Mouse (Mus musculus) lung, embryonic 15.5 days (tissue): Measurements from ENCODE around the gene Nxnl1. TPM values are rescaled to one million over a fixed set of nuclear protein-coding genes. Genes with fewer than 3 reads are reported as not detected.
"Not testable (repeated sequence)": the region's sequence is repeated elsewhere in the genome, so short reads cannot be mapped to it uniquely, and the experiment has no call there.

ENCODE experiments used
- ATAC-seq: fragments of 200-750 bp; cut with Nextera tagmentation; 2 replicates; pipeline ENCODE4 v1.8.0; 2017; ENCODE audit warnings: moderate number of reproducible peaks, borderline replicate concordance; ENCODE audit not compliant: low FRiP score, low TSS enrichment; ENCODE audit errors: extremely low read depth
- H3K27ac ChIP-seq: fragments of 300-500 bp; sonication (generic); 2 replicates; pipeline ENCODE4 v1.5.1; 2015; ENCODE audit warnings: moderate library complexity, mild to moderate bottlenecking, inconsistent platforms
- H3K27me3 ChIP-seq: fragments of 300-500 bp; sonication (generic); 2 replicates; pipeline ENCODE4 v1.6.1; 2015; ENCODE audit warnings: inconsistent platforms
- H3K36me3 ChIP-seq: fragments of 300-500 bp; sonication (generic); 2 replicates; pipeline ENCODE4 v1.6.1; 2015; ENCODE audit warnings: inconsistent platforms
- H3K4me1 ChIP-seq: fragments of 300-500 bp; sonication (generic); 2 replicates; pipeline ENCODE4 v1.6.1; 2015; ENCODE audit warnings: inconsistent platforms
- H3K4me2 ChIP-seq: fragments of 300-500 bp; sonication (generic); 2 replicates; pipeline ENCODE4 v1.6.1; 2015; ENCODE audit warnings: inconsistent platforms, mild to moderate bottlenecking, moderate library complexity
- H3K4me3 ChIP-seq: fragments of 300-500 bp; sonication (generic); 2 replicates; pipeline ENCODE4 v1.5.1; 2015; ENCODE audit warnings: mild to moderate bottlenecking, inconsistent platforms
- H3K9ac ChIP-seq: fragments of 300-500 bp; sonication (generic); 2 replicates; pipeline ENCODE4 v1.6.1; 2015; ENCODE audit warnings: inconsistent platforms
- H3K9me3 ChIP-seq: fragments of 300-500 bp; sonication (generic); 2 replicates; pipeline ENCODE4 v1.6.1; 2016; ENCODE audit warnings: inconsistent platforms
- WGBS: fragments of 180-500 bp; shearing (Covaris S2); methylation state at CpG from one replicate; pipeline ENCODE4 v1.1.7; 2015; 5-methylcytosine and 5-hydroxymethylcytosine counted together
- polyA plus RNA-seq: library from polyadenylated mRNA; unstranded; fragments of >200 nt; fragmentation: Nextera tagmentation; extraction: Ambion mirVana; gene quantifications from 2 replicates; pipeline ENCODE4 v1.2.1, GENCODE M21; 2015

The Nxnl1 gene
- polyA plus RNA-seq, 1 experiment from 2014 or later: not detected

- Histone ChIP-seq H3K36me3 (no peaks in the 10 kb centered on the region), H3K27me3 (peaks cover 12% of the 10 kb centered on the region), H3K9ac (no peak overlapping the region), H3K4me2 (no peak overlapping the region), H3K4me3 (no peak overlapping the region), H3K4me1 (peaks cover 34% of the 10 kb centered on the region), H3K9me3 (no peaks in the 10 kb centered on the region), H3K27ac (peak overlapping the region; percentile 79)
- peak; percentile 20; the same call in 1 of the 2 replicates for ATAC-seq
- WGBS: 21% methylated on average over 6 of the region's 6 CpGs
Observed at GRCm38 (mm10) chr8:71526272-71526671, 40.1 kb downstream of the Nxnl1 start.

GRCm38 (mm10) chr8:71525226-71526050, 41.0 kb downstream of the Nxnl1 start, which contains the start of gene Ccdc194:
Gene Ccdc194 (minus strand): TSS chr8:71525711.
- Histone ChIP-seq H3K4me3 (peak within 1 kb of the TSS; percentile 17; the same call in 1 of the 2 replicates), H3K4me1 (peaks cover 35% of the 10 kb centered on the region), H3K4me2 (peak within 1 kb of the TSS; percentile 35), H3K27me3 (peaks cover 12% of the 10 kb centered on the region), H3K36me3 (no peaks in the 10 kb centered on the region), H3K9me3 (no peaks in the 10 kb centered on the region), H3K9ac (0 out of 2 replicates have a peak within 1 kb of the TSS, but pooled peaks have one; percentile 7), H3K27ac (peak within 1 kb of the TSS; percentile 79)
- no peak for ATAC-seq
- WGBS: 16% methylated on average over 46 of the region's 46 CpGs

- Histone ChIP-seq H3K27ac (no peak overlapping the region), H3K4me3 (no peak overlapping the region), H3K4me1 (peaks cover 39% of the 10 kb centered on the region), H3K9me3 (no peaks in the 10 kb centered on the region), H3K36me3 (no peaks in the 10 kb centered on the region), H3K27me3 (peaks cover 12% of the 10 kb centered on the region), H3K4me2 (peak overlapping the region; percentile 33; the same call in 1 of the 2 replicates), H3K9ac (no peak overlapping the region)
- ATAC-seq: peak; percentile 83
- 3% methylated on average over 17 of the region's 17 CpGs for WGBS
Observed at GRCm38 (mm10) chr8:71521634-71522033, 44.8 kb downstream of the Nxnl1 start.

GRCm38 (mm10) chr8:71519037-71519825, 47.2 kb downstream of the Nxnl1 start:
- H3K4me1 ChIP-seq: peaks cover 24% of the 10 kb centered on the region
- not testable (repeated sequence) for ATAC-seq, H3K9me3 ChIP-seq, H3K4me3 ChIP-seq, H3K9ac ChIP-seq, H3K27ac ChIP-seq, H3K4me2 ChIP-seq, H3K36me3 ChIP-seq, H3K27me3 ChIP-seq
- WGBS: 37% methylated on average over 9 of the region's 10 CpGs

GRCm38 (mm10) chr8:71516786-71517185, 49.6 kb downstream of the Nxnl1 start:
- H3K36me3 ChIP-seq: no peaks in the 10 kb centered on the region

GRCm38 (mm10) chr8:71515043-71515442, 51.4 kb downstream of the Nxnl1 start:
- Histone ChIP-seq H3K27ac (no peak overlapping the region), H3K4me3 (no peak overlapping the region), H3K4me2 (no peak overlapping the region), H3K36me3 (no peaks in the 10 kb centered on the region), H3K9ac (no peak overlapping the region), H3K9me3 (no peaks in the 10 kb centered on the region), H3K4me1 (peaks cover 28% of the 10 kb centered on the region), H3K27me3 (peaks cover 11% of the 10 kb centered on the region; the same call in 1 of the 2 replicates)
- ATAC-seq: no peak
- WGBS: 67% methylated on average over 5 of the region's 5 CpGs

More at GRCm38 (mm10) chr8:71516786-71517185, 49.6 kb downstream of the Nxnl1 start:
- peaks cover 30% of the 10 kb centered on the region for H3K4me1 ChIP-seq
- no peak overlapping the region for H3K4me3 ChIP-seq
- H3K4me2 ChIP-seq: no peak overlapping the region
- 0 out of 2 replicates have a peak, but pooled peaks cover under 1% of the 10 kb centered on the region for H3K27me3 ChIP-seq
- H3K9ac ChIP-seq: no peak overlapping the region
- H3K9me3 ChIP-seq: no peaks in the 10 kb centered on the region
- ATAC-seq: no peak
- 3% methylated on average over 6 of the region's 6 CpGs for WGBS
- no peak overlapping the region for H3K27ac ChIP-seq

- WGBS: 63% methylated on average over 15 of the region's 15 CpGs
- no peak for ATAC-seq
- peaks cover 26% of the 10 kb centered on the region for H3K27me3 ChIP-seq
Observed at GRCm38 (mm10) chr8:71513018-71513754, 53.2 kb downstream of the Nxnl1 start.

GRCm38 (mm10) chr8:71511644-71512043, 54.8 kb downstream of the Nxnl1 start, which contains the start of gene Plvap:
Gene Plvap (minus strand): TSS chr8:71511752.
- no peaks in the 10 kb centered on the region for H3K36me3 ChIP-seq
- H3K27me3 ChIP-seq: peaks cover 42% of the 10 kb centered on the region
- H3K4me1 ChIP-seq: peaks cover 29% of the 10 kb centered on the region
- peak within 1 kb of the TSS; percentile 35 for H3K4me3 ChIP-seq
- peak within 1 kb of the TSS; percentile 55 for H3K27ac ChIP-seq
- 20% methylated on average over 14 of the region's 14 CpGs for whole genome bisulfite sequencing
- H3K9me3 ChIP-seq: no peaks in the 10 kb centered on the region
- peak within 1 kb of the TSS; percentile 44 for H3K4me2 ChIP-seq
- 0 out of 2 replicates have a peak within 1 kb of the TSS, but pooled peaks have one; percentile 10 for H3K9ac ChIP-seq
- peak; percentile 28; the same call in 1 of the 2 replicates for ATAC-seq

More at GRCm38 (mm10) chr8:71513018-71513754, 53.2 kb downstream of the Nxnl1 start:
- H3K4me1 ChIP-seq: peaks cover 28% of the 10 kb centered on the region
- no peaks in the 10 kb centered on the region for H3K36me3 ChIP-seq
- H3K9me3 ChIP-seq: no peaks in the 10 kb centered on the region
- H3K9ac ChIP-seq: no peak overlapping the region
- no peak overlapping the region for H3K4me2 ChIP-seq
- peak overlapping the region; percentile 55 for H3K27ac ChIP-seq
- H3K4me3 ChIP-seq: no peak overlapping the region

Other genes starting within 250 kb of the Nxnl1 start
- gene Use1, start 199.8 kb downstream of the Nxnl1 start, polyA plus RNA-seq: 85.0 and 87.0 TPM in 2 replicates
- 7.0 and 7.2 TPM in 2 replicates for gene Ocel1, start 195.3 kb downstream of the Nxnl1 start, polyA plus RNA-seq
- 76.6 and 80.4 TPM in 2 replicates for gene Nr2f6, start 184.6 kb downstream of the Nxnl1 start, polyA plus RNA-seq
- 28.2 and 30.7 TPM in 2 replicates for gene Ushbp1, start 170.8 kb downstream of the Nxnl1 start, polyA plus RNA-seq
- gene Babam1, start 169.7 kb downstream of the Nxnl1 start, polyA plus RNA-seq: 109 and 112 TPM in 2 replicates
- gene Ankle1, start 160.6 kb downstream of the Nxnl1 start, polyA plus RNA-seq: 42.6 and 46.7 TPM in 2 replicates
- 51.3 and 56.0 TPM in 2 replicates for gene Abhd8, start 102.9 kb downstream of the Nxnl1 start, polyA plus RNA-seq
- gene Mrpl34, start 101.6 kb downstream of the Nxnl1 start, polyA plus RNA-seq: 130 and 147 TPM in 2 replicates
- 104 TPM in 2 replicates for gene Dda1, start 97.4 kb downstream of the Nxnl1 start, polyA plus RNA-seq
- gene Ano8, start 80.6 kb downstream of the Nxnl1 start, polyA plus RNA-seq: 1.6 and 1.9 TPM in 2 replicates
- gene Gtpbp3, start 78.5 kb downstream of the Nxnl1 start, polyA plus RNA-seq: 16.3 and 19.1 TPM in 2 replicates
- gene Plvap, start 54.8 kb downstream of the Nxnl1 start, polyA plus RNA-seq: 146 and 147 TPM in 2 replicates
- 0.39 and 0.65 TPM in 2 replicates for gene Ccdc194, start 40.9 kb downstream of the Nxnl1 start, polyA plus RNA-seq
- gene Bst2, start 29.1 kb downstream of the Nxnl1 start, polyA plus RNA-seq: 49.7 and 52.0 TPM in 2 replicates
- 95.2 and 96.6 TPM in 2 replicates for gene Mvb12a, start 23.7 kb downstream of the Nxnl1 start, polyA plus RNA-seq
- 3.3 and 4.6 TPM in 2 replicates for gene Tmem221, start 7.7 kb downstream of the Nxnl1 start, polyA plus RNA-seq
- gene Slc27a1, start 2.3 kb upstream of the Nxnl1 start, polyA plus RNA-seq: 34.3 and 36.7 TPM in 2 replicates
- 228 and 230 TPM in 2 replicates for gene Pgls, start 25.6 kb upstream of the Nxnl1 start, polyA plus RNA-seq
- 3.1 and 3.4 TPM in 2 replicates for gene Fam129c, start 31.0 kb upstream of the Nxnl1 start, polyA plus RNA-seq
- gene Colgalt1, start 44.4 kb upstream of the Nxnl1 start, polyA plus RNA-seq: 77.9 and 79.3 TPM in 2 replicates
- gene Unc13a, start 105.2 kb upstream of the Nxnl1 start, polyA plus RNA-seq: 0.66 and 0.81 TPM in 2 replicates
- 9.9 TPM in 2 replicates for gene Jak3, start 109.7 kb upstream of the Nxnl1 start, polyA plus RNA-seq
- gene Insl3, start 122.6 kb upstream of the Nxnl1 start, polyA plus RNA-seq: 0.63 and 1.3 TPM in 2 replicates
- gene B3gnt3, start 135.2 kb upstream of the Nxnl1 start, polyA plus RNA-seq: 3.3 and 3.6 TPM in 2 replicates
- 4.8 and 7.6 TPM in 2 replicates for gene Fcho1, start 159.1 kb upstream of the Nxnl1 start, polyA plus RNA-seq